Mouse (Mus musculus) small intestine, adult 2 months (tissue): ENCODE data around the gene C530008M17Rik.

Experiments used
- CTCF ChIP-seq: fragments of 200-500 bp; IDR thresholded peaks from 2 replicates; pipeline ENCODE4 v1.5.1; 2012; ENCODE audit warnings: low read depth, mild to moderate bottlenecking, control low read depth, inconsistent platforms, low read length, moderate library complexity, mixed read lengths; ENCODE audit not compliant: insufficient replicate concordance, insufficient read length; ENCODE audit errors: extremely low read depth
- POLR2A ChIP-seq: fragments of 200-500 bp; IDR thresholded peaks from 2 replicates; pipeline ENCODE4 v1.6.1; 2012; ENCODE audit warnings: low read depth, mild to moderate bottlenecking, control low read depth, inconsistent platforms, low read length, moderate library complexity

DNA sequence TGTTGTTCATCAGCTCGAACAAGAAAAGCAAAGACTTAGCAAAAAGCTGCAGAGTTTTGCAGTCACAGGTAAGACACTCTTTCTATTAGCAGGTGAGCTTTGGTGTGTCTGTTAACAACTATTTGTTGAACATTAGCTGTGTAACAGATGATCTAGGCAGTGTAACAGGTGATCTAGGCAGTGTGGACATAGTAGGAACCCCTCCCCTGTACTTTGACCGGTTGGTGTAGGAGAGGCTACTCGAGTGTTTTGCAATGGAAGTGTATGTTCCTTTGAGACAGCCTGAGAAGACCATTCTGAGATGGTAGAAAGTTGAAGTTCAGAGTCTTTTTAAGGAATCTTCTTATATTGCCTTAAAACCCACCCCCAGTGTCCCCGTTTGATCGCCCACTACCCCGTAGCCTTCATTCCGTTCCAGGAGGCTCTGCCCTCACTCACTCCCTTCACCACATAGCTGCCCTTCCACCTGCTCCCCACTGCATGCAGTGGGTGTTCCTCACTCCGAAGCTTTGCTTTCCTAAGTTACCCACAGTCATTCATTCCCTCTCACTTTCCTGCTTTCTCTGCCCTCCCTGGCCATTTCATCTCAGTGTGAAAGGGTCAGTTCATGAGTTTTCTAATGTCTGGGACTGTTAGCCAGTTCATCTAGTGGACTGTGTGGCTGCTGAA, 46.5 kb upstream of the C530008M17Rik start:
- no peak for TF ChIP-seq CTCF
- no peak for TF ChIP-seq POLR2A
